Mouse (Mus musculus) intestine, postnatal 0 days (tissue): ENCODE measurements around the gene Srrd. TPM values are rescaled to one million over a fixed set of nuclear protein-coding genes. Genes with fewer than 3 reads are reported as not detected.

Source experiments
- ATAC-seq: fragments of 200-750 bp; cut with Nextera tagmentation; 2 replicates; pipeline ENCODE4 v1.8.0; 2017; ENCODE audit warnings: mild to moderate bottlenecking, moderate TSS enrichment, moderate library complexity
- H3K27ac ChIP-seq: fragments of 300-500 bp; sonication (generic); 2 replicates; pipeline ENCODE4 v1.5.1; 2014; ENCODE audit warnings: mild to moderate bottlenecking, low read depth, low read length, moderate library complexity
- H3K27me3 ChIP-seq: fragments of 300-500 bp; sonication (generic); replicated peaks from 2 replicates; pipeline ENCODE4 v1.6.1; 2014; ENCODE audit warnings: low read length, mixed read lengths; ENCODE audit not compliant: control insufficient read depth, insufficient read depth
- H3K36me3 ChIP-seq: fragments of 300-500 bp; sonication (generic); 2 replicates; pipeline ENCODE4 v1.6.1; 2014; ENCODE audit warnings: mild to moderate bottlenecking, moderate library complexity; ENCODE audit not compliant: control insufficient read depth, insufficient read depth
- H3K4me1 ChIP-seq: fragments of 300-500 bp; sonication (generic); replicated peaks from 2 replicates; pipeline ENCODE4 v1.6.1; 2014; ENCODE audit warnings: antibody characterized with exemption, low read length, mixed read lengths; ENCODE audit not compliant: control insufficient read depth, insufficient read depth
- H3K4me2 ChIP-seq: fragments of 300-500 bp; sonication (generic); replicated peaks from 2 replicates; pipeline ENCODE4 v1.6.1; 2014; ENCODE audit warnings: low read depth, mild to moderate bottlenecking, moderate library complexity
- H3K4me3 ChIP-seq: fragments of 300-500 bp; sonication (generic); 2 replicates; pipeline ENCODE4 v1.5.1; 2014; ENCODE audit warnings: low read depth, low read length
- H3K9ac ChIP-seq: fragments of 300-500 bp; sonication (generic); 2 replicates; pipeline ENCODE4 v1.6.1; 2014; ENCODE audit warnings: mild to moderate bottlenecking, low read depth, low read length
- H3K9me3 ChIP-seq: fragments of 300-500 bp; sonication (generic); 2 replicates; pipeline ENCODE4 v1.6.1; 2016; ENCODE audit warnings: mixed run types; ENCODE audit not compliant: control insufficient read depth
- CTCF ChIP-seq: sonication (generic); IDR thresholded peaks from 2 replicates; pipeline ENCODE4 v1.5.1; 2016; ENCODE audit warnings: low read depth, mild to moderate bottlenecking, control low read depth, antibody characterized with exemption, moderate library complexity
- WGBS: fragments of 180-500 bp; shearing (Covaris S2); extraction: QIAGEN DNeasy Blood & Tissue Kit; methylation state at CpG from one replicate; pipeline ENCODE4 v1.1.7; 2014; 5-methylcytosine and 5-hydroxymethylcytosine counted together
- polyA plus RNA-seq: library from polyadenylated mRNA; unstranded; fragments of >200 nt; fragmentation: Nextera tagmentation; extraction: Ambion mirVana; gene quantifications from 2 replicates; pipeline ENCODE4 v1.2.1, GENCODE M21; 2015

Srrd gene
- polyA plus RNA-seq, 1 experiment from 2014 or later: 15.4 TPM

DNA sequence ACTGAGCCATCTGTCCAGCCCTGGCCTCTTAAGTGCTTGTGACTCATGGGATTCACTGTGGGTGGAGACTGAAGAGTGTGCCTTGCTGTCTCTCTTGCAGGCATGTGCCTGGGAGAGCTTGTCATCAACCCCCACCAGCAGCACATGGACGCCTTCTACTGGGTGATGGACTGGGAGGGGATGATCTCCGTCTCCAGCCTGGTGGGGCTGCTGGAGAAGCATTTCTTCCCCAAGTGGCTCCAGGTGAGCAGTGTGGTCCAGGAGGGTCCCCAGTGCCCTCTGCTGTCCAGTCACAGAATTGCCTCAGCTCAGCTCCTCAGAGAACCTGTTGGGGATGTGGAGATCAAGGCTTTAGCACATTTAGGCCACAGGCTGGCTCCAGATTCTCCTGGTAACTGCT, 7.4 kb downstream of the Srrd start:
- no peak; the same call in 1 of the 2 replicates for ATAC-seq
- WGBS: 26% methylated on average over 2 of the region's 2 CpGs
- Histone ChIP-seq H3K4me3 (no peak overlapping the region), H3K9me3 (no peaks in the 10 kb centered on the region), H3K4me1 (no peaks in the 10 kb centered on the region), H3K4me2 (no peak overlapping the region), H3K9ac (no peak overlapping the region), H3K27ac (no peak overlapping the region), H3K27me3 (no peaks in the 10 kb centered on the region), H3K36me3 (peaks cover 89% of the 10 kb centered on the region)
- peak; percentile 82 for TF ChIP-seq CTCF

- 90% methylated on average over 14 of the region's 14 CpGs for WGBS
- H3K4me1 ChIP-seq: 0 out of 2 replicates have a peak, but pooled peaks cover under 1% of the 10 kb centered on the region
- no peak overlapping the region for H3K9ac ChIP-seq
- ATAC-seq: no peak
- H3K9me3 ChIP-seq: no peaks in the 10 kb centered on the region
- no peak overlapping the region for H3K4me3 ChIP-seq
- no peak overlapping the region for H3K27ac ChIP-seq
- H3K27me3 ChIP-seq: no peaks in the 10 kb centered on the region
- no peak overlapping the region for H3K4me2 ChIP-seq
- TF ChIP-seq CTCF: no peak
- peaks cover 74% of the 10 kb centered on the region for H3K36me3 ChIP-seq
Measured at GRCm38 (mm10) chr5:112329805-112330564, 12.9 kb downstream of the Srrd start.

DNA sequence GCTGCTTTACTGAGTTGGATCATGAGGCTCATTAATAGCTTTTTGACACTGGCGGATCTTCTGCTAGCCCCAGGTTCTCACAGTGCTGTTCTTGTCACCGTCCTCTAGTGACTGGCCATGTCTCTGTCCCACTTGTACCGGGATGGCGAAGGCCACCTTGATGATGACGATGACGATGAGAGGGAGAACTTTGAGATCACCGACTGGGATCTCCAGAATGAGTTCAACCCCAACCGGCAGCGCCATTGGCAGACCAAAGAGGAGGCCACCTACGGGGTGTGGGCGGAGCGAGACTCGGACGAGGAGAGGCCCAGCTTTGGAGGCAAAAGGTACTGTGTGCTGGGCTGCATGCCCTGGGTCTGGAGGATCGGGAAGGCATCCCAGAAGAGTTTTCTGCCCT, 15.0 kb downstream of the Srrd start:
- peaks cover 52% of the 10 kb centered on the region for H3K36me3 ChIP-seq
- 0 out of 2 replicates have a peak, but pooled peaks cover 9% of the 10 kb centered on the region for H3K4me1 ChIP-seq
- no peak overlapping the region for H3K4me2 ChIP-seq
- ATAC-seq: no peak
- H3K9ac ChIP-seq: no peak overlapping the region
- no peaks in the 10 kb centered on the region for H3K27me3 ChIP-seq
- WGBS: 93% methylated on average over 15 of the region's 15 CpGs
- TF ChIP-seq CTCF: no peak
- H3K27ac ChIP-seq: no peak overlapping the region
- H3K4me3 ChIP-seq: no peak overlapping the region
- H3K9me3 ChIP-seq: no peaks in the 10 kb centered on the region

GRCm38 (mm10) chr5:112326446-112327009, 16.3 kb downstream of the Srrd start:
- peaks cover 39% of the 10 kb centered on the region for H3K36me3 ChIP-seq
- no peaks in the 10 kb centered on the region for H3K27me3 ChIP-seq
- H3K4me2 ChIP-seq: peak overlapping the region; percentile 82
- ATAC-seq: no peak
- TF ChIP-seq CTCF: no peak
- peak overlapping the region; percentile 77; the same call in 1 of the 2 replicates for H3K27ac ChIP-seq
- H3K4me3 ChIP-seq: peak overlapping the region; percentile 100
- H3K9ac ChIP-seq: peak overlapping the region; percentile 85
- H3K9me3 ChIP-seq: no peaks in the 10 kb centered on the region
- 0 out of 2 replicates have a peak, but pooled peaks cover 9% of the 10 kb centered on the region for H3K4me1 ChIP-seq
- 2% methylated on average over 33 of the region's 33 CpGs for WGBS

GRCm38 (mm10) chr5:112325546-112326445, 17.0 kb downstream of the Srrd start, which contains the start of gene Tfip11:
Tfip11 (plus strand) TSS chr5:112326358.
- H3K4me3 ChIP-seq: peak within 1 kb of the TSS; percentile 100
- peak within 1 kb of the TSS; percentile 85 for H3K9ac ChIP-seq
- TF ChIP-seq CTCF: 0 out of 2 replicates have a peak, but pooled peaks have one; percentile 13
- H3K9me3 ChIP-seq: no peaks in the 10 kb centered on the region
- 9% methylated on average over 38 of the region's 48 CpGs for WGBS
- no peaks in the 10 kb centered on the region for H3K27me3 ChIP-seq
- H3K27ac ChIP-seq: peak within 1 kb of the TSS; percentile 77
- ATAC-seq: peak; percentile 77
- H3K4me2 ChIP-seq: peak within 1 kb of the TSS; percentile 82
- 0 out of 2 replicates have a peak, but pooled peaks cover 9% of the 10 kb centered on the region for H3K4me1 ChIP-seq
- H3K36me3 ChIP-seq: peaks cover 32% of the 10 kb centered on the region
